Mouse (Mus musculus) brain, embryonic 14.5 days (tissue): Measurements from ENCODE around the gene Atxn1. TPM values are rescaled to one million over a fixed set of nuclear protein-coding genes. Genes with fewer than 3 reads are reported as not detected.

Experiments
- DNase-seq: peaks from one replicate; pipeline ENCODE4 v3.0.0-alpha.2; 2011; ENCODE audit warnings: low read depth
- CTCF ChIP-seq: fragments of 200-500 bp; IDR thresholded peaks from 2 replicates; pipeline ENCODE4 v1.5.1; 2012; ENCODE audit warnings: inconsistent platforms, mild to moderate bottlenecking, moderate library complexity, borderline replicate concordance; ENCODE audit not compliant: insufficient read depth, insufficient read length; ENCODE audit errors: extremely low read depth
- POLR2A ChIP-seq: fragments of 200-500 bp; IDR thresholded peaks from 2 replicates; pipeline ENCODE4 v1.6.1; 2012; ENCODE audit warnings: mild to moderate bottlenecking, inconsistent platforms, borderline replicate concordance; ENCODE audit not compliant: poor library complexity, insufficient read depth, insufficient read length, severe bottlenecking; ENCODE audit errors: extremely low read depth
- polyA plus RNA-seq: library from polyadenylated mRNA; depleted of rRNA; stranded (reverse); fragments of >200 nt; gene quantifications from 2 replicates; pipeline ENCODE4 v1.2.3, GENCODE M21; 2012

Atxn1 gene
- polyA plus RNA-seq, 1 experiment = 11.0 TPM

- DNase-seq = no peak
- TF ChIP-seq POLR2A (no peak), CTCF (no peak)
Observed at GRCm38 (mm10) chr13:45692440-45692839, 272.4 kb downstream of the Atxn1 start.

GRCm38 (mm10) chr13:45690426-45690825 is 274.4 kb downstream of the Atxn1 start:
- TF ChIP-seq POLR2A (no peak), CTCF (no peak)
- DNase-seq = peak; percentile 28

DNA sequence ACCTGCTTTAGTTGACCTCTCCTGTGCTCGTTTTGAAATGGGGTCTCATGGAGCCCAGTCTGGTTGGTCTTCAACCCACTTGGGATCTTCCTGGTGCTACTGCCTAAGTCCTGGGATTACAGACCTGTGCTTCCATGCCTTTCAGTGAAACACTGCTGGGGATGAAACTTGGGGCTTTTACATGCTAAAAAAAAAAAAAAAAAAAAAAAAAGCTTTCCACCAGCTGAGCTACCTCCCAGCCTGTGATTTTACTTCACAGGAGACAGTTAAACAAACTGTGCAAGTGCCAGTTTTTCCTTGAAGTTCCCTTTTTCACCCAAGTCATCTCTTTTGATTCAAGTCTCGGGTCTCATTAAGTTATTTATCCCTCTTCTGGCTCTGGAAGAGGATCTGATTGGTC is 275.9 kb downstream of the Atxn1 start:
- no peak for DNase-seq
- no peak for TF ChIP-seq CTCF
- TF ChIP-seq POLR2A = no peak

DNA sequence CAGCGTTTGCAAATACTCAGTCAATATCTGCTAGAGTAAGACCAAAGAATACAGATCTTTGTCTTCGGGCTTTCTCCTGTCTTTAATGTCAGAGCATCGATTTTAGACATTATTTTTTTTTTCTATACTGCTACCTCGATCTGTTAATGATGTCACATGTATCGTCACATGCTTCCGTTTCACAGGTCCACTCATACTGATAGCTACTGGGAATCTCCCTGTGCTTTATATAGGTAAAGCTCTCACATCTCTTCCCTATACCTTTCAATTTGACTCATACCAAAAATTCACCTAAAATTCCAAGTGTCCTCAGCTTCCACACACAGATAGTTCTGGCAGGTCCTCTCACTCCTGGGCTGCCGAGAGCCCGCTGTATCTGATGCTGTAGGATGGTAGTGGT is 277.2 kb downstream of the Atxn1 start:
- no peak for DNase-seq
- TF ChIP-seq POLR2A (no peak), CTCF (no peak)

- TF ChIP-seq POLR2A (no peak), CTCF (no peak)
- peak; percentile 6 for DNase-seq
Observed at GRCm38 (mm10) chr13:45686309-45686582, 278.6 kb downstream of the Atxn1 start.

DNA sequence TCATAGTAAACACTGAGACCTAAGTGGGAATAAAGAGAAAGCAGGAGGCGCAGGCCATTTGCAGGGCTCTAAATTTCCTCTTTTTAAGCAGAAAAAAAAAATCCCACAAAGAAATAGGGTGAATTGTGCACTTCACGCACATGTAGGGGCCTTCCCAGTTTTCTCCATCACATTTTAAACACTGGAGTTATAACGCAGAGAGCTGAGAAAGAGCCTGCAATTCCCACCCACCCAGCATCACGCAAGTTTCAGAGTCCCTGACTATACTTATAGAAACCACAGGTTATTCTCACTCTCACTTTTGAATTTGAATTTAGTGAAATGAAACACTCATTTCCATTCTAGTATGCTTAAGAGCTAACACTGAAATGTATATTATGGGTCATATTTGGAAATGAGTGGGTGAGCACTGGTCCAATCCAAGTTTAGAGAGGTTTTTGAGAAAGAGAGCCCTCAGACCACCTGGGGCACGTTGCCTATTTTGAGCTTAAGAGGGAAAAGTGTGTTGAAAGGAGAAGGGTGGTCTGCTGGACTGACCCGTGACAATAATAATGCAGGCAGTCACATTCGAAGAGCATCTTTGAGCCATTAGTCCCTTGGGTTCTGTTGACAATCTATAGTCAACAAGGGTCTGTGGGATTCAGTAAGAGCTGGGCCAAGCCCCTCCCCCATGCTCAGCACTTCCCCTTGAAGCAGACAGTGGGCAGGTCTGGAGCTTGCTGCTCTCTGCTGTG is 279.1 kb downstream of the Atxn1 start:
- TF ChIP-seq POLR2A = no peak
- no peak for TF ChIP-seq CTCF
- DNase-seq = no peak

DNA sequence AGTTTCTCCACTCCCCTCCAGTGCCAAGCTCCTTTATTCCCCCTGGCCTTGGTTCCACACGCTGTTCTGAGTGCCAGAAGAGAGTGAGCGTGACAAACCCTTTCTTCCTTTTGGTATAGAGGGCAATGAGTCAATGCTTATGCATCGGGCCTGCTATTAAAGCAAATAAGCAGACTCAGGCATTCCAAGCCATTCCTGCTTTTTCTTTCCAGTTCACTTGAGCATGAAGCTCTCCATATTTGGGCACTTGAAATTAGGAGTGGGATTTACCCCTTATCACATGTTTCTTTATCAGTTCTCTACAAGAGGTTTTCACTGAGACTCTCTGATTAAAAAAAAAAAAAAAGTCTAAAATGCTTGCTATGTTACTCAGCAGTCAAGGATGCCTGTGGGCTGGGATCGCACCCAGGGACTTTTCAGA is 279.9 kb downstream of the Atxn1 start:
- no peak for TF ChIP-seq POLR2A
- no peak for TF ChIP-seq CTCF
- peak; percentile 10 for DNase-seq

DNA sequence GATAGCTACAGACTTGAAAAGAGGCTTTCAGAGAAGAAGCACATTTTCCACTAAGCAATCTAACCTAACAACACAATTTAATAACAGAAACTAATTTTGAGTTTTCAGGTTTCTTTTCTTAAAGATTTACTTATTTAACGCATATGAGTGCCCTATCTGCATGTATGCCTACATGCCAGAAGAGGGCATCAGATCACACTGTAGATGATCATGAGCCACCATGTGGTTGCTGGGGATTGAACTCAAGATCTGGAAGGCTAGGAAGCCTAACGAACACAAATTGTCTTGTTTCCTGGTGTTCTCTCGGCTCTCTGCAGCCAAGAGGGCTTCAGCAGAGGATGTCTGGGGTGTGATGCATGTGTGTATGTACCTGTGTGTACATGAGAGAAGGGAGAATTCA is 280.8 kb downstream of the Atxn1 start:
- DNase-seq = peak; percentile 37
- TF ChIP-seq POLR2A = no peak
- peak; percentile 32; the same call in 1 of the 2 replicates for TF ChIP-seq CTCF

GRCm38 (mm10) chr13:45681196-45681595 is 283.6 kb downstream of the Atxn1 start:
- no peak for DNase-seq
- TF ChIP-seq POLR2A = no peak
- TF ChIP-seq CTCF = no peak

- no peak for TF ChIP-seq CTCF
- TF ChIP-seq POLR2A = no peak
Observed at GRCm38 (mm10) chr13:45680651-45681050, 284.2 kb downstream of the Atxn1 start.

DNA sequence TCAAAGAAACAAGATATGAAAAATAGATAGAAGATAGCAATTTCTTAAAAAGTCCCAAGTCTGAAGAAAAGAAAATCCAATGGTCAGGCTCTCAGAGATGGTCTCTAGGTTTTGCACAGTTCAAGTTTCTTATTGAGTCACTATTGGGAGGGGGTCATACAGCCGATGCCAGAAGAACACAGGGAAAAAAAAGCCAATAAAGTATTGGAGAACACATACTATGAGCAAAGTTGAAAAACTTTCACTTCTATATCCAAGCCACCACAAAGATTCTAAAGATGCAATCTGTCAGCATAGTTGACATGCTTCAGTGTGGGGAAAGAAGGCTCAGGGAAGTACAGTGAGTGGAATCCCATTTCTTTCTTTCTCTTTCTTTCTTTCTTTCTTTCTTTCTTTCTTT is 285.7 kb downstream of the Atxn1 start:
- no peak for DNase-seq
- TF ChIP-seq CTCF = no peak
- no peak for TF ChIP-seq POLR2A

More at GRCm38 (mm10) chr13:45680651-45681050, 284.2 kb downstream of the Atxn1 start:
- DNase-seq = no peak

DNA sequence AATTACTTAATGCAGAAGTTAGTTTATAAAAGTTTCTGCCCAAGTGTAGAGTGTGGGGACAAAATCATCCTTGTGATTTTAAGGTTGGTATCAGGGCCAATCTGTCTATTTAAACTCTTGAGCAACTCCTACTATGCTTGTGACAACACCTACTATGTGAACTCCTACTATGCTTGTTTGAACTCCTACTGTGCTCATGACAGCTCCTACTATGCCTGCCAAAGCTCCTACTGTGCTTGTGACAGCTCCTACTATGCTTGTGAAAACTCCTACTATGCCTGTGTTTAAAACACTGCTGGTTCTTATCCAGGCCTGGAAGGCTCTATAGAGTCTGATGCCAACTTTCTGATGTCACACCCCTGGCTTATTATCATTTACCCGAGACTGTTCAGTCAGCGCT is 292.2 kb downstream of the Atxn1 start:
- TF ChIP-seq CTCF = no peak
- no peak for TF ChIP-seq POLR2A
- peak; percentile 43 for DNase-seq

GRCm38 (mm10) chr13:45669969-45670368 is 294.8 kb downstream of the Atxn1 start:
- DNase-seq = no peak
- TF ChIP-seq CTCF (no peak), POLR2A (no peak)

DNA sequence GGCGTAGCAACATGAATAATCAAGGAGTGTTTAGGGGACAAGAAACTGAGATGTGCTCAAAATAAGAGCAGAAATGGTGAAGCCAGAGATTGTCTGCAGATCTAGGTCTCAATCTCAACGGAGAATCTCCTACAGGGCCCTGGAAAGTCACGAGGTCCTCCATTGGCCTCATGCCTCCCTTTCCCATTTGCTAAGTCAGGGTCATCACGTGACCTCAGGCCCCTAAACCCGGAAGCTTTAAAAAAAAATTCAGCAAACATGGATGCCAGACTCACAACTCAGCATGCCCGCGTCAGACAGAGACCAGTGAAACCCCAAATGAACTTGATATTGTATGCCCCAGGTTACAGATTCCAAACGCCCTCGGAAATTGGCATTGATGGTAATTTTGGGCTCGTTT is 302.0 kb downstream of the Atxn1 start:
- TF ChIP-seq POLR2A (no peak), CTCF (no peak)
- DNase-seq = no peak
